Mouse (Mus musculus) olfactory bulb, adult 2 months (tissue): Measurements from ENCODE around the gene Bdnf. TPM values are rescaled to one million over a fixed set of nuclear protein-coding genes. Genes with fewer than 3 reads are reported as not detected.

Source experiments
- H3K27ac ChIP-seq: fragments of 200-500 bp; 2 replicates; pipeline ENCODE4 v1.5.1; 2012; ENCODE audit warnings: low read depth, low read length; ENCODE audit not compliant: insufficient read depth
- H3K4me1 ChIP-seq: fragments of 200-500 bp; 2 replicates; pipeline ENCODE4 v1.6.1; 2012; ENCODE audit warnings: low read length; ENCODE audit not compliant: control insufficient read depth, insufficient read depth
- H3K4me3 ChIP-seq: fragments of 200-500 bp; 2 replicates; pipeline ENCODE4 v1.5.1; 2012; ENCODE audit warnings: mild to moderate bottlenecking, low read depth, low read length, moderate library complexity; ENCODE audit not compliant: insufficient read depth
- CTCF ChIP-seq: fragments of 200-500 bp; IDR thresholded peaks from 2 replicates; pipeline ENCODE4 v1.5.1; 2012; ENCODE audit warnings: low read depth, mild to moderate bottlenecking, low read length, moderate library complexity; ENCODE audit not compliant: insufficient read depth
- POLR2A ChIP-seq: fragments of 200-500 bp; IDR thresholded peaks from 2 replicates; pipeline ENCODE4 v1.6.1; 2012; ENCODE audit warnings: mild to moderate bottlenecking, low read depth, low read length, moderate library complexity; ENCODE audit not compliant: insufficient read depth
- WGBS: fragments of 180-500 bp; shearing (Covaris S2); methylation state at CpG from one replicate; pipeline ENCODE4 v1.1.7; 2018; 5-methylcytosine and 5-hydroxymethylcytosine counted together
- polyA plus RNA-seq: library from polyadenylated mRNA; stranded (reverse); fragments of >200 nt; gene quantifications from 2 replicates; pipeline ENCODE4 v1.2.4, GENCODE M21; 2012; ENCODE audit warnings: low replicate concordance; ENCODE audit not compliant: missing spikeins, insufficient read depth, insufficient read length

Gene Bdnf
- polyA plus RNA-seq: not detected in 2 replicates

GRCm38 (mm10) chr2:109674532-109674931 lies at the start of gene Bdnf:
Gene Bdnf, plus strand, starts transcription at chr2:109674700.
- Histone ChIP-seq H3K27ac (no peak within 1 kb of the TSS), H3K4me3 (peak within 1 kb of the TSS; percentile 55), H3K4me1 (peaks cover 26% of the 10 kb centered on the region)
- 1% methylated on average over 15 of the region's 15 CpGs for WGBS
- no peak for TF ChIP-seq POLR2A
- no peak for TF ChIP-seq CTCF

- TF ChIP-seq POLR2A (no peak), CTCF (no peak)
- peaks cover 6% of the 10 kb centered on the region for H3K4me1 ChIP-seq
- H3K4me3 ChIP-seq: no peak overlapping the region
- H3K27ac ChIP-seq: no peak overlapping the region
- 46% methylated on average over 6 of the region's 6 CpGs for WGBS
Observed at GRCm38 (mm10) chr2:109626864-109627263, 47.6 kb upstream of the Bdnf start.

- H3K27ac ChIP-seq: no peak overlapping the region
- peaks cover 26% of the 10 kb centered on the region for H3K4me1 ChIP-seq
- 1% methylated on average over 48 of the region's 48 CpGs for WGBS
- peak overlapping the region; percentile 55 for H3K4me3 ChIP-seq
- TF ChIP-seq POLR2A (no peak), CTCF (no peak)
Observed at GRCm38 (mm10) chr2:109673509-109674455, 718 bp upstream of the Bdnf start.

GRCm38 (mm10) chr2:109675051-109675450 lies 551 bp downstream of the Bdnf start:
- WGBS: 7% methylated on average over 11 of the region's 11 CpGs
- H3K4me3 ChIP-seq: no peak overlapping the region
- H3K27ac ChIP-seq: no peak overlapping the region
- no peak for TF ChIP-seq CTCF
- TF ChIP-seq POLR2A: no peak
- peaks cover 26% of the 10 kb centered on the region for H3K4me1 ChIP-seq

GRCm38 (mm10) chr2:109675973-109676617 lies 1.6 kb downstream of the Bdnf start:
- TF ChIP-seq POLR2A (no peak), CTCF (peak; percentile 16; the same call in 1 of the 2 replicates)
- Histone ChIP-seq H3K4me3 (peak overlapping the region; percentile 35), H3K4me1 (peaks cover 26% of the 10 kb centered on the region), H3K27ac (no peak overlapping the region)
- WGBS: 1% methylated on average over 29 of the region's 29 CpGs

GRCm38 (mm10) chr2:109676618-109676974 lies 2.1 kb downstream of the Bdnf start:
- peaks cover 26% of the 10 kb centered on the region for H3K4me1 ChIP-seq
- TF ChIP-seq POLR2A (no peak), CTCF (no peak)
- no peak overlapping the region for H3K27ac ChIP-seq
- no peak overlapping the region for H3K4me3 ChIP-seq
- WGBS: 2% methylated on average over 6 of the region's 6 CpGs

- 1% methylated on average over 50 of the region's 50 CpGs for WGBS
- Histone ChIP-seq H3K4me1 (peaks cover 26% of the 10 kb centered on the region), H3K27ac (peak overlapping the region; percentile 81), H3K4me3 (peak overlapping the region; percentile 58)
- TF ChIP-seq CTCF: no peak
- no peak for TF ChIP-seq POLR2A
Observed at GRCm38 (mm10) chr2:109677221-109678089, 3.0 kb downstream of the Bdnf start.

GRCm38 (mm10) chr2:109678090-109678409 lies 3.5 kb downstream of the Bdnf start:
- WGBS: under 1% methylated on average over 18 of the region's 18 CpGs
- no peak overlapping the region; the same call in 1 of the 2 replicates for H3K27ac ChIP-seq

GRCm38 (mm10) chr2:109678454-109678853 lies 4.0 kb downstream of the Bdnf start:
- peak overlapping the region; percentile 58 for H3K4me3 ChIP-seq
- no peak overlapping the region; the same call in 1 of the 2 replicates for H3K27ac ChIP-seq
- peaks cover 26% of the 10 kb centered on the region for H3K4me1 ChIP-seq
- 5% methylated on average over 8 of the region's 8 CpGs for WGBS
- no peak for TF ChIP-seq POLR2A
- TF ChIP-seq CTCF: no peak

More at GRCm38 (mm10) chr2:109678090-109678409, 3.5 kb downstream of the Bdnf start:
- peak overlapping the region; percentile 58 for H3K4me3 ChIP-seq
- TF ChIP-seq CTCF (no peak), POLR2A (no peak)
- H3K4me1 ChIP-seq: peaks cover 26% of the 10 kb centered on the region
